Mouse (Mus musculus) cerebellum, postnatal 10 days (tissue): ENCODE measurements around the gene Fbn1.

Experiments
- DNase-seq, 2 experiments: peaks; one replicate each; pipeline ENCODE4 v3.0.0; 2021; ENCODE audit warnings: mixed read lengths in 2 of 2

Gene Fbn1

DNA sequence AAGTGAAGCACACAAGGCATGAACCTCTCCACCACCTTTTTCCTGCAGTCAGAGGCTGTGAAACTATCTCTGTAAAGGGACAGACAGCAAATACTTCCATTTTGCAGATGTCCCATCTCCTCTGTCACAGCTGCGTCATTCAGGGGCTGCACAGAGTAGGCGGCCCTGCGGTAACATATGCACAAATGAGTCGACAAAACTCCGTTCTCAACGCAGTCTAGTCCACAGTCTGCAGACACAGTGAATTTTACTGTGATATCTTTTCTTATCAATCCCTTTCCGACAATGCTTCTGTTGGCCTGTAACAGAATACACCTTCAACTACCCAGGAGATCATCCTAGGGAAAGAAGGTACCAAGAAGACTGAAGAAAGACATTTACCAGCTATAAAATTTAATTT lies 9.6 kb downstream of the Fbn1 start:
- no peak for DNase-seq

GRCm38 (mm10) chr2:125496696-125497095 lies 11.1 kb downstream of the Fbn1 start:
- DNase-seq = peak; percentile 94 to 96

GRCm38 (mm10) chr2:125494831-125495812 lies 12.7 kb downstream of the Fbn1 start:
- no peak for DNase-seq

GRCm38 (mm10) chr2:125494291-125494690 lies 13.5 kb downstream of the Fbn1 start:
- no peak for DNase-seq

DNA sequence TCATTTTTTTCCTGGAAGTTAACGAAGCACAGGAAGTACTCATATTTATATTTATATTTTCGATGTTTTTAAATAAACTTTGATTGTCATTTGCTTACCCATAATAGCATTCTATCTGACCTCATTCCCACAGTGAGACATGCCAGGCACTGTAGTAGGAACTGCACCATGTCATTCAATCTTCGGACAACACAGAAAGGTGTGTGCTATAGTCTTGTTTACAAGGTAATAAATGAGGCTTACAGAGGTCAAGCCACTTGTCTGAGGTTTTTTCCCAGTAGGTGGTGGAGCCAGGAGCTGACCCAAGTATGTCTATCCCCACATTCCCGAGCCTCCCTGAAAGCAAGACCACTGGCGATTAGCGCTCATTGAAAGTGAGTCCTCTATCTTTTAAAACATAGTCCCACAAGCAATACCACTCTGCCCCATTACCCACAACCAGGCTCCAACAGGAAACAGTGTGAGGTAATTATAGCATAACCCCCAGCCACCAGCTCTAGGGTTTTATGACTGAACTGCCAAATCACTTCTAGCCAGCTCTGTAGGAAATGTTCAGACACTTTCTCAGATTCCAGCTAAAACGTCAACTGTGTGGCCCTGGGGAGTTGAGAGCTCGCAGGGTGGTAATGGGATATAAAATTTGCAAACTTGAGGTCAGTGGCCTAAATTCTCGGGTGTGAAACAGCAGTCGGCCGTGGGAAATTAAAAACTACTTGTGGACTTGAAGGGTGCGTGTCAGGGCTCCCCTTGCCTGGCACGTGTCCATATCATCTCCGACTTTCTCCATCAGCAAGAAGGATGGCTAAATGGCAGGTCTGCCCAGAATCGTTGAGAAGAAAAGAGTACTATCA lies 15.5 kb downstream of the Fbn1 start:
- no peak for DNase-seq

GRCm38 (mm10) chr2:125489979-125490378 lies 17.8 kb downstream of the Fbn1 start:
- no peak for DNase-seq

DNA sequence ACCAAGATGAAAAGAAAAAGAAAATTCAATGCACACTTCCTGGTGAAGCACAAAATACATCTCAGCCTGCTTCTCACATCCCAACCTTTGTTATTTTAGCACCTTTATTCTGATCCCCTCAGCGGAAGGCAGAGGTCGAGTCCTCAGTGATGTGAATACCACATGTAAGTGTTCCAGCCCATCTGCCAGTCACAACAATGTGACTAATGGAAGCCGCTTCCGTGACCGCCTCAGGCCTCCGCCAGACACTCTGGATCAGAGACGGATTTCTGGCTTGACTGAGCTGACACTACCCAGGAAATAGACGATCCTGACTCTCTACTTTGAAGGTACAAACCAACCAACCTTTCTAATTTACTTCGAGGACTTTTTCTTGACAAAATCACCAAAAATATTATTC lies 22.9 kb downstream of the Fbn1 start:
- DNase-seq = no peak

GRCm38 (mm10) chr2:125484164-125484563 lies 23.6 kb downstream of the Fbn1 start:
- no peak for DNase-seq

- DNase-seq = no peak
Observed at GRCm38 (mm10) chr2:125481531-125482317, 26.1 kb downstream of the Fbn1 start.

GRCm38 (mm10) chr2:125481116-125481515 lies 26.7 kb downstream of the Fbn1 start:
- DNase-seq = no peak

- no peak for DNase-seq
Observed at GRCm38 (mm10) chr2:125480057-125480456, 27.7 kb downstream of the Fbn1 start.

- DNase-seq = no peak
Observed at GRCm38 (mm10) chr2:125478705-125479104, 29.1 kb downstream of the Fbn1 start.

DNA sequence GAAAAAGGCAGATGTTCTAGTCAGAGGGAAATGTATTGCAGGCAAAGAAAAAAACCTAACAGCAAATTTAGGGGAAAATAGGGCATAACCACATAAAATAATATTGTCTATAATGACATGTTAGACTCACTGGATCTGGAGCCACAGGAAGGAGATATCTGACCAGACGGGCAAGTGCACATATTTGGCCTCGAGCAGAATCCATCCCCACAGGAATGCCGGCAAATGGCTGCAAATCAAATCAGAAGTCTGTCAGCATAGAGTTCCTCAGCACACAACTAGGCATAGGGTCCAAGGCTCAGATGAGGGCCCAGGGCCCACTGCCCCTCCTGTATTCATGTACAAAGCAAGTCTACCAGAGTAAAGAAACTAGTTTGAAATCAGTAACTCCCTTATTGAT lies 30.4 kb downstream of the Fbn1 start:
- peak; percentile 70 to 79 for DNase-seq

DNA sequence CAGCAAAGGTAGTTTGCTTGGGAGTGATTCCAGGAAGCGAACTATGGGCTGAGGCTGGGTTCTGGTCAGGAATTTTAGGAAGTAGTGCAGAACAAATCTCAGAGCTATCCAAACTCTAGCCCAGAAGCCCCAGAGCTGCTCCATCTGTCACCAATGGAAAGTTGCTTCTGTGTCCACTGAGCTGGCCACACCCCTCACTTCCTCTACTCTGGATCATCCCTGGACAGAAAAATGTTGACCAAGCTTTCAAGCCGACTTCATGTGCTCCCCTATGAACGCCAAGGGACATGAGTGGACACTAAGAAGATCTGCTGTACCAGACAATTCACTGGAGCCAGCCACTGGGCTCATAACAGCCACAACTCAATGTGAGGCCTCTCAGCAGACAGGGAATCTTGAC lies 31.6 kb downstream of the Fbn1 start:
- DNase-seq = peak; percentile 29 to 40

GRCm38 (mm10) chr2:125474690-125475089 lies 33.1 kb downstream of the Fbn1 start:
- no peak for DNase-seq

DNA sequence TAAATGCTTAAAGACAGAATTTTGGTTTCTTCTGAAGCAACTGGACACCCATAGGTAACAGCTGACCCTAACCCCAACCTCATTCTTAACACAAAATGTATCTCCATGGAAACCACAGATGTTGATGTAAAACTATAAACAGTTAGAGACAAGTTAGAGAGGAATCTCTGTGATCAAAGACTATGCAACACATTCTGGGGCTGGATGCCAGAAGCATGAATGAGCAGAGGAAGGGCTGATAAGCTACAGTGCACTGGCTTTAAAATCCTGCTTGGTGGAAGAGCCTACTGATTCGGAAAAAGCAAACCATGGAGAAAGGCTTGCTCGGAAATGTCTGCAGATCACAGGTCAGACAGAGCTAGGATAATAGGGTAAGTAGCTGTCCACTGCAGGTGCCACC lies 34.6 kb downstream of the Fbn1 start:
- DNase-seq = no peak

- no peak for DNase-seq
Observed at GRCm38 (mm10) chr2:125471721-125472120, 36.1 kb downstream of the Fbn1 start.

GRCm38 (mm10) chr2:125470553-125471295 lies 37.1 kb downstream of the Fbn1 start:
- DNase-seq = no peak

DNA sequence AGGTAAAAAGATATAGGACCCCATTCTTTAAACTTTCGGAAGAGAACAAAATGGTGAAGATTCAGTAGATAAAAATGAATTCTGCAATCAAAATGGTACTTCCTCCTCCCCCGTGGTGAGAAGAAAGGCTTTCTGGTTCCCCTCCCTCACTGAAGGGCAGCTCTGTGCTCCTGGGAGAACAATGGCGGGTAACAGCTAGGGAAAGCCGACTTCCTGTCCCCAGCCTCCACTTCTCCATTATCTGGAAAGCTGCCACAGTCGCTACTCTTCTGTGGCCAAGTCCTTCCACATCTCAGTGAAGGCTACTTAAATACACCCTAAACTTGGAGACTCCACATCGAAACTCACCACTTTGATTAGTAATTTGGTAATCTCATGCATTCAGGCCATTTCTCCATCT lies 43.8 kb downstream of the Fbn1 start:
- no peak for DNase-seq

DNA sequence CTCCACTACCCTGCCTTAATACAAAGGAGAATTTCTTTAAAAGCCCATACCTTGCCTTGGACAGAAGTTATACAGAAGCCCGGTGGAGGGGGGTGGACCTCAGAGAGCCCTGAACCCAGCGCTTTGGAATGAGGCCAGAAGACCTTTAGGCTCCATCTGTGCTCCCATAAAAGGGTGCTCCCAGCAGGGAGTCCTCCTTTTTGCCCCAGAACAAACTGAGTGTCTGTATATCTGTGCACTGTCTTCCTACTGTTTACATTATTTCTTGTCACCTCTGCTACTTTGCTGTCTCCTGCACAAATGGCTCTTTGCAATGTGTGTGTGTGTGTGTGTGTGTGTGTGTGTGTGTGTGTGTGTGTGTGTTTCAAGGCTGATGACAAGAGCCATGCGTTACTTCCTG lies 48.7 kb downstream of the Fbn1 start:
- DNase-seq = peak in 1 of 2 experiments; percentile 15

DNA sequence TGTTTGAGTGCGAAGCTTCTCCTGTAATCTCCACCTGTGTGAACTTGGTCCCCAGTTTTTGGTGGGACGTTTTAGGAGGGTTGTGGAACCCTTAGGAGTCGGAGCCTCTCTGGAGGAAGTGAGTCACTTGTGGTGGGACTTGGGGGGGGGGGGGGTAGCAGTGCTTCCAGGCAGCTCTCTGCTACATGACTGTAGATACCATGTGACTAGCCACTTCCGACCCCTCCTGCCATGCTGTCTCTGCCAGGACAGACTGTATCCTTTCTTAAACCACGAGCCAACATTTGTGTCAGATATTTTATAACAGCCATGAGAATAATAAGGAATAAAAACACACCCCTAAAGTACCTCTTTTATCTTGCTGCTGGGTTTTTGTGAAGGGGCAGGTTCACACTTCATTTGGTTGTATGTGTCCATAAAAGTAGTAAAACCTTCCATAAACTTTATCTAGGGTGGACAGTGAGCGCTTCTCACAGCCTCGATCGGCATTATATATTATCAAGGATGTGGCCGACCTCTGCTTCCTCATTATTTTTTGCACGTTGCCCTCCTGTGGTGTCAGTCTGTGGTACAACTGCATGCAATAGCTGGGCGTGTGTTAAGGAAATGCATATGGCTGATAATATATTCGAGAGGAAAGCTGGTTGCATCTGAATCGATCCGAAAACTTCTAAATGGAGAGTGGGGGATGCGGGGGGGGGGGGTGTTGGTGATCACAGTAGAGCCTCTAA lies 51.6 kb downstream of the Fbn1 start:
- no peak for DNase-seq
